Mouse (Mus musculus): ENCODE results near the gene Ranbp3l.

GRCm38 (mm10) chr15:9087895-9088682 is 120.3 kb downstream of the Ranbp3l start:
- TF ChIP-seq CTCF (IDR thresholded peaks at IDR 0.05; ENCODE audit: low read depth, low read length) (no peak), POLR2A (IDR thresholded peaks at IDR 0.05; ENCODE audit: insufficient read depth, low read length) (no peak), EP300 (IDR thresholded peaks at IDR 0.05; ENCODE audit: insufficient read depth, low read depth, low read length) (no peak)

Data from ES-Bruce4 (cell line).